In genomic region chr9:16306222-16306621, GRCm38 (mm10) we compare ENCODE assay signal across 21 mouse cellular contexts.
"Had no signal": no experiment of that assay in that cellular context is flagged by ENCODE, and none has a peak within 500 bp of the region (broad histone marks: within the 10 kb centered on the region; RNA-seq: fewer than 3 reads in every experiment).

No protein-coding gene starts in this region.

- H3K27me3 ChIP-seq: limb, embryonic 13.5 days; liver, embryonic 12.5 days; liver, embryonic 15.5 days; lung, embryonic 15.5 days; midbrain, embryonic 12.5 days; neural tube, embryonic 12.5 days; neural tube, embryonic 15.5 days had no signal

- ATAC-seq: intestine, embryonic 16.5 days; liver, embryonic 12.5 days had no signal

- DNase-seq: kidney, adult 18-20 months; kidney, adult 9 months; kidney, postnatal 14 days; kidney, postnatal 4 days; layer of hippocampus, adult 9-11 months; liver; lung, adult 18-20 months; lung, postnatal 10 days; lung, postnatal 36 days; retina, postnatal 1 day; thymus, adult 2 months; thymus, postnatal 25 days had no signal

- H3K4me1 ChIP-seq: liver, embryonic 12.5 days; liver, embryonic 15.5 days; lung, embryonic 15.5 days had no signal

- H3K4me3 ChIP-seq: limb, embryonic 10.5 days; limb, embryonic 13.5 days; liver, embryonic 12.5 days; liver, embryonic 15.5 days; lung, embryonic 15.5 days; midbrain, embryonic 12.5 days; neural tube, embryonic 12.5 days; neural tube, embryonic 15.5 days had no signal

- H3K4me2 ChIP-seq: limb, embryonic 13.5 days; liver, embryonic 12.5 days; liver, embryonic 15.5 days; lung, embryonic 15.5 days; midbrain, embryonic 12.5 days; neural tube, embryonic 12.5 days; neural tube, embryonic 15.5 days had no signal

- H3K36me3 ChIP-seq: limb, embryonic 10.5 days; limb, embryonic 13.5 days; liver, embryonic 12.5 days; liver, embryonic 15.5 days; lung, embryonic 15.5 days; midbrain, embryonic 12.5 days; neural tube, embryonic 12.5 days; neural tube, embryonic 15.5 days had no signal

- H3K27ac ChIP-seq: limb, embryonic 10.5 days; limb, embryonic 13.5 days; liver, embryonic 12.5 days; liver, embryonic 15.5 days; lung, embryonic 15.5 days; midbrain, embryonic 12.5 days; neural tube, embryonic 12.5 days had no signal

- H3K9me3 ChIP-seq: limb, embryonic 10.5 days; limb, embryonic 13.5 days; liver, embryonic 12.5 days; liver, embryonic 15.5 days; lung, embryonic 15.5 days; midbrain, embryonic 12.5 days; neural tube, embryonic 12.5 days; neural tube, embryonic 15.5 days had no signal

- H3K9ac ChIP-seq: limb, embryonic 13.5 days; liver, embryonic 12.5 days; liver, embryonic 15.5 days; lung, embryonic 15.5 days; midbrain, embryonic 12.5 days; neural tube, embryonic 12.5 days; neural tube, embryonic 15.5 days had no signal
